Mouse (Mus musculus) small intestine, adult 2 months (tissue): ENCODE results near the gene Catsperg1. TPM values are rescaled to one million over a fixed set of nuclear protein-coding genes. Genes with fewer than 3 reads are reported as not detected.
"Not testable (repeated sequence)": the region's sequence is repeated elsewhere in the genome, so short reads cannot be mapped to it uniquely, and the experiment has no call there.

Source experiments
- H3K27ac ChIP-seq: fragments of 200-500 bp; 2 replicates; pipeline ENCODE4 v1.5.1; 2012; ENCODE audit warnings: low read depth, low read length, control low read depth, inconsistent platforms; ENCODE audit not compliant: insufficient read depth
- H3K27me3 ChIP-seq: fragments of 200-500 bp; 2 replicates; pipeline ENCODE4 v1.6.1; 2012; ENCODE audit warnings: mild to moderate bottlenecking, moderate library complexity, low read length, inconsistent platforms; ENCODE audit not compliant: control insufficient read depth, insufficient read depth
- H3K36me3 ChIP-seq: fragments of 200-500 bp; 2 replicates; pipeline ENCODE4 v1.6.1; 2012; ENCODE audit warnings: mild to moderate bottlenecking, low read length, control low read depth, inconsistent platforms; ENCODE audit not compliant: control insufficient read depth, insufficient read depth
- H3K4me1 ChIP-seq: fragments of 200-500 bp; 2 replicates; pipeline ENCODE4 v1.6.1; 2012; ENCODE audit warnings: low read length, inconsistent platforms, mixed read lengths; ENCODE audit not compliant: control insufficient read depth, insufficient read depth, insufficient read length
- H3K4me3 ChIP-seq: fragments of 200-500 bp; 2 replicates; pipeline ENCODE4 v1.5.1; 2012; ENCODE audit warnings: low read depth, mild to moderate bottlenecking, control low read depth, inconsistent platforms, low read length, moderate library complexity
- CTCF ChIP-seq: fragments of 200-500 bp; IDR thresholded peaks from 2 replicates; pipeline ENCODE4 v1.5.1; 2012; ENCODE audit warnings: low read depth, mild to moderate bottlenecking, control low read depth, inconsistent platforms, low read length, moderate library complexity, mixed read lengths; ENCODE audit not compliant: insufficient replicate concordance, insufficient read length; ENCODE audit errors: extremely low read depth
- POLR2A ChIP-seq: fragments of 200-500 bp; IDR thresholded peaks from 2 replicates; pipeline ENCODE4 v1.6.1; 2012; ENCODE audit warnings: low read depth, mild to moderate bottlenecking, control low read depth, inconsistent platforms, low read length, moderate library complexity
- whole genome bisulfite sequencing: fragments of 180-500 bp; shearing (Covaris S2); methylation state at CpG from one replicate; pipeline ENCODE4 v1.1.7; 2018; 5-methylcytosine and 5-hydroxymethylcytosine counted together
- polyA plus RNA-seq: library from polyadenylated mRNA; depleted of rRNA; stranded (reverse); fragments of >200 nt; gene quantifications from 2 replicates; pipeline ENCODE4 v1.2.3, GENCODE M21; 2012

Gene Catsperg1
- polyA plus RNA-seq, 1 experiment: 0.53 TPM

GRCm38 (mm10) chr7:29224756-29225394, 11.0 kb upstream of the Catsperg1 start:
- Histone ChIP-seq H3K4me1 (no peaks in the 10 kb centered on the region), H3K27ac (no peak overlapping the region), H3K27me3 (no peaks in the 10 kb centered on the region), H3K4me3 (no peak overlapping the region), H3K36me3 (no peaks in the 10 kb centered on the region)
- 47% methylated on average over 16 of the region's 16 CpGs for WGBS
- TF ChIP-seq POLR2A: no peak
- TF ChIP-seq CTCF: no peak

GRCm38 (mm10) chr7:29214846-29215245, 1.0 kb upstream of the Catsperg1 start:
- Histone ChIP-seq H3K4me1 (peaks cover 5% of the 10 kb centered on the region), H3K36me3 (no peaks in the 10 kb centered on the region), H3K27me3 (no peaks in the 10 kb centered on the region), H3K27ac (no peak overlapping the region), H3K4me3 (no peak overlapping the region)
- WGBS: 71% methylated on average over 15 of the region's 15 CpGs
- TF ChIP-seq POLR2A (no peak), CTCF (no peak)

GRCm38 (mm10) chr7:29214236-29214635, 401 bp upstream of the Catsperg1 start:
- Histone ChIP-seq H3K36me3 (no peaks in the 10 kb centered on the region), H3K27ac (no peak overlapping the region), H3K4me3 (no peak overlapping the region), H3K4me1 (peaks cover 5% of the 10 kb centered on the region), H3K27me3 (no peaks in the 10 kb centered on the region)
- WGBS: 49% methylated on average over 2 of the region's 2 CpGs
- TF ChIP-seq CTCF: no peak
- TF ChIP-seq POLR2A: no peak

GRCm38 (mm10) chr7:29212775-29213560, 867 bp downstream of the Catsperg1 start:
- H3K36me3 ChIP-seq, H3K27me3 ChIP-seq, H3K4me1 ChIP-seq, H3K4me3 ChIP-seq, H3K27ac ChIP-seq: not testable (repeated sequence)
- 55% methylated on average over 40 of the region's 40 CpGs for WGBS

- Histone ChIP-seq H3K4me3 (peak overlapping the region; percentile 53), H3K4me1 (peaks cover 5% of the 10 kb centered on the region), H3K27ac (0 out of 2 replicates have a peak overlapping the region, but pooled peaks have one; percentile 26), H3K36me3 (no peaks in the 10 kb centered on the region), H3K27me3 (no peaks in the 10 kb centered on the region)
- TF ChIP-seq CTCF (no peak), POLR2A (no peak)
- 37% methylated on average over 26 of the region's 26 CpGs for WGBS
Measured at GRCm38 (mm10) chr7:29212199-29212765, 1.6 kb downstream of the Catsperg1 start.

GRCm38 (mm10) chr7:29211415-29212198, 2.2 kb downstream of the Catsperg1 start:
- Histone ChIP-seq H3K27me3 (no peaks in the 10 kb centered on the region), H3K27ac (peak overlapping the region; percentile 26), H3K4me1 (peaks cover 5% of the 10 kb centered on the region), H3K4me3 (peak overlapping the region; percentile 53), H3K36me3 (no peaks in the 10 kb centered on the region)
- TF ChIP-seq POLR2A: no peak
- no peak for TF ChIP-seq CTCF
- WGBS: 5% methylated on average over 34 of the region's 34 CpGs

- H3K27ac ChIP-seq: peak overlapping the region; percentile 26; the same call in 1 of the 2 replicates
- WGBS: 13% methylated on average over 15 of the region's 15 CpGs
- H3K27me3 ChIP-seq, H3K4me1 ChIP-seq, H3K36me3 ChIP-seq: not testable (repeated sequence)
- peak overlapping the region; percentile 53 for H3K4me3 ChIP-seq
Measured at GRCm38 (mm10) chr7:29211013-29211412, 2.8 kb downstream of the Catsperg1 start.
